Mouse (Mus musculus) right cerebral cortex, adult 18-20 months (tissue): Measurements from ENCODE around the gene Zfp786.
"Not testable (repeated sequence)": the region's sequence is repeated elsewhere in the genome, so short reads cannot be mapped to it uniquely, and the experiment has no call there.

Source experiments
- DNase-seq: peaks from one replicate; pipeline ENCODE4 v3.0.0; 2022; ENCODE audit warnings: mixed read lengths

The Zfp786 gene

GRCm38 (mm10) chr6:47771760-47772159 is 58.9 kb downstream of the Zfp786 start:
- not testable (repeated sequence) for DNase-seq

GRCm38 (mm10) chr6:47771113-47771512 is 59.6 kb downstream of the Zfp786 start:
- DNase-seq: not testable (repeated sequence)

- not testable (repeated sequence) for DNase-seq
Measured at GRCm38 (mm10) chr6:47769861-47770260, 60.8 kb downstream of the Zfp786 start.
